Mouse (Mus musculus) neural tube, embryonic 11.5 days (tissue): ENCODE data around the gene Tmem8b. TPM values are rescaled to one million over a fixed set of nuclear protein-coding genes. Genes with fewer than 3 reads are reported as not detected.

Source experiments
- ATAC-seq: fragments of 200-750 bp; cut with Nextera tagmentation; 2 replicates; pipeline ENCODE4 v1.8.0; 2017; ENCODE audit warnings: moderate number of reproducible peaks, mild to moderate bottlenecking, moderate TSS enrichment, moderate library complexity; ENCODE audit not compliant: insufficient read depth, low FRiP score, low TSS enrichment
- DNase-seq: peaks from one replicate; pipeline ENCODE4 v3.0.0-alpha.2; 2015; ENCODE audit warnings: low spot score
- H3K27ac ChIP-seq: fragments of 300-500 bp; sonication (generic); 2 replicates; pipeline ENCODE4 v1.5.1; 2014; ENCODE audit warnings: low read depth, mild to moderate bottlenecking, low read length
- H3K27me3 ChIP-seq: fragments of 300-500 bp; sonication (generic); 2 replicates; pipeline ENCODE4 v1.6.1; 2014; ENCODE audit warnings: mild to moderate bottlenecking, low read length, mixed read lengths; ENCODE audit not compliant: control insufficient read depth, insufficient read depth
- H3K36me3 ChIP-seq: fragments of 300-500 bp; sonication (generic); 2 replicates; pipeline ENCODE4 v1.6.1; 2014; ENCODE audit warnings: mild to moderate bottlenecking, low read length, moderate library complexity, mixed read lengths; ENCODE audit not compliant: control insufficient read depth, insufficient read depth
- H3K4me1 ChIP-seq: fragments of 300-500 bp; sonication (generic); 2 replicates; pipeline ENCODE4 v1.6.1; 2014; ENCODE audit warnings: low read length, mixed read lengths; ENCODE audit not compliant: control insufficient read depth, insufficient read depth
- H3K4me2 ChIP-seq: fragments of 300-500 bp; sonication (generic); 2 replicates; pipeline ENCODE4 v1.6.1; 2014; ENCODE audit warnings: low read depth, mild to moderate bottlenecking, moderate library complexity
- H3K4me3 ChIP-seq: fragments of 300-500 bp; sonication (generic); 2 replicates; pipeline ENCODE4 v1.5.1; 2014; ENCODE audit warnings: low read depth, low read length
- H3K9ac ChIP-seq: fragments of 300-500 bp; sonication (generic); 2 replicates; pipeline ENCODE4 v1.6.1; 2014; ENCODE audit warnings: mild to moderate bottlenecking, low read length
- H3K9me3 ChIP-seq: fragments of 300-500 bp; sonication (generic); 2 replicates; pipeline ENCODE4 v1.6.1; 2016; ENCODE audit warnings: low read length; ENCODE audit not compliant: control insufficient read depth
- whole genome bisulfite sequencing: fragments of 180-500 bp; shearing (Covaris S2); extraction: QIAGEN DNeasy Blood & Tissue Kit; methylation state at CpG from one replicate; pipeline ENCODE4 v1.1.7; 2014; 5-methylcytosine and 5-hydroxymethylcytosine counted together
- polyA plus RNA-seq: library from polyadenylated mRNA; unstranded; fragments of >200 nt; fragmentation: Nextera tagmentation; extraction: Ambion mirVana; gene quantifications from 2 replicates; pipeline ENCODE4 v1.2.1, GENCODE M21; 2014

The Tmem8b gene
- 5.4 and 5.7 TPM in 2 replicates for polyA plus RNA-seq

DNA sequence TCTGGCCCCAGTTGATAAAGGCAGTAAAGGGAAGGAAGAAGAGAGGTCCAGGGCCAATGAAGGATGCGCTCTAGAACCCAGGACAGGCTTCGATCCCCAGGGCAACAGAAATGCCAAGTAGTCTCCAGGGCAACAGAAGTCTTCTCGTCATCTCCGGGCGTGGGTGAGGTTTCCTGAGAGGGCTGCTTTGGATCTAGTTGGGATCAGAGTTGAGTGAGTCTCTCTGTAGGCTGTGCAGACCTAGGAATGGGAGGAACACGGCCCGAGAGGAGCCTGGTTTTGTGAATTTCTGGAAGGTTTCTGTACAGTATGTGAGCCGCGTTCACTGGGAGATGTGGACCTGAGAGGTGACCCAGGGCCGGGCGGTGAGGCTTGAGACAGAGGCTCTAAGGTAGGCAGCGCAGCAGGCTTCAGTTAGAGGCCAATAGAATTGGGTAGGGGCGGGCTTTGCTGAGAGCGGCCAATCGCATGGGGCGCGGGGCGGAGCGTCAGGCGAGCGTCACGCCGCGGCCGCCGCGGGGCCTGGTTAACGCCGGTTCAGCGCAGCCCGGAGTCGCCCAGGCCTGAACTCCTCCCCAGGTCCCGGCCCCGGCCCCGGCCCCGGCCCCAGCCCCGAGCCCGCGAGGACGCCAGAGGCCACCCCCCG lies at the start of gene Tmem8b, which contains the start of gene Fam221b:
Tmem8b (plus strand) TSS at position 190 of the 646 bp plus-strand sequence.
Fam221b (minus strand) TSS at position 364 of the 646 bp plus-strand sequence.
- peak within 1 kb of the TSS; percentile 77 for H3K9ac ChIP-seq
- 0 out of 2 replicates have a peak, but pooled peaks cover 7% of the 10 kb centered on the region for H3K4me1 ChIP-seq
- 0 out of 2 replicates have a peak within 1 kb of the TSS, but pooled peaks have one; percentile 5 for H3K27ac ChIP-seq
- 0 out of 2 replicates have a peak, but pooled peaks cover 7% of the 10 kb centered on the region for H3K27me3 ChIP-seq
- peak within 1 kb of the TSS; percentile 69 for H3K4me3 ChIP-seq
- no peaks in the 10 kb centered on the region for H3K36me3 ChIP-seq
- DNase-seq (peak; percentile 90), ATAC-seq (peak; percentile 91)
- peak within 1 kb of the TSS; percentile 91 for H3K4me2 ChIP-seq
- no peaks in the 10 kb centered on the region for H3K9me3 ChIP-seq
- WGBS: 2% methylated on average over 35 of the region's 41 CpGs

DNA sequence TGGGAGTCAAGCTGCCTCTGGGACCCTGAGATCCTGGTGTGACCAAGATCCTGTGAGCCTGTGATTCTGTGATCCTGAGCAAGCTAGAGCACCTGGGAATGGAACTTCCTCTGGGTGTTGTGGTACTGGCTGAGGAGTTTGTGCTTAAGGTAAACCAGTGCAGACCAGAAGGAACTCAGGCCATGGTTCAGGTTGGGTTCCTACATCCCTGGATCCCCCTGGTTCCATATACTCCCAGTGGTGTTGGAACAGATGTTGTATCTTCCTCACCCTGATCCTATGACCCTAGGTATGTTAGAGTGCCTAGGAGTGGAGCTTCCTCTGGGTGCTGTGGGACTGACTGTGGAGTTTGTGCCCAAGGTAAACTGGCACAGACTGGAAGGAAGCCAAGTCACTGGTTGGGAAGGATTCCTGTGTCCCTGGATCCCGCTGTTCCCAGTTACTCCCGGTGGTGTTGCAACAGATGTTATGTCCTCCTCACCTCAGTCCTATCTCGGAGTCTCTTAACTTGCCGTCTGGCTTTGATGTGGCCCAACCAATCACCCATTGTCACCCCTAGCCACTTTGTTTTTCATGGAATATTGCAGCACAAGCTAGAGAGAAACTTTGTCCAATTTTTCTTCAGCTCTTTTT lies 48.5 kb upstream of the Tmem8b start:
- H3K4me2 ChIP-seq: no peak overlapping the region
- ATAC-seq (no peak), DNase-seq (no peak)
- no peak overlapping the region for H3K9ac ChIP-seq
- 84% methylated on average over 4 of the region's 4 CpGs for WGBS
- H3K36me3 ChIP-seq: no peaks in the 10 kb centered on the region
- H3K4me3 ChIP-seq: no peak overlapping the region
- H3K4me1 ChIP-seq: no peaks in the 10 kb centered on the region
- no peak overlapping the region for H3K27ac ChIP-seq
- no peaks in the 10 kb centered on the region for H3K27me3 ChIP-seq
- no peaks in the 10 kb centered on the region for H3K9me3 ChIP-seq

DNA sequence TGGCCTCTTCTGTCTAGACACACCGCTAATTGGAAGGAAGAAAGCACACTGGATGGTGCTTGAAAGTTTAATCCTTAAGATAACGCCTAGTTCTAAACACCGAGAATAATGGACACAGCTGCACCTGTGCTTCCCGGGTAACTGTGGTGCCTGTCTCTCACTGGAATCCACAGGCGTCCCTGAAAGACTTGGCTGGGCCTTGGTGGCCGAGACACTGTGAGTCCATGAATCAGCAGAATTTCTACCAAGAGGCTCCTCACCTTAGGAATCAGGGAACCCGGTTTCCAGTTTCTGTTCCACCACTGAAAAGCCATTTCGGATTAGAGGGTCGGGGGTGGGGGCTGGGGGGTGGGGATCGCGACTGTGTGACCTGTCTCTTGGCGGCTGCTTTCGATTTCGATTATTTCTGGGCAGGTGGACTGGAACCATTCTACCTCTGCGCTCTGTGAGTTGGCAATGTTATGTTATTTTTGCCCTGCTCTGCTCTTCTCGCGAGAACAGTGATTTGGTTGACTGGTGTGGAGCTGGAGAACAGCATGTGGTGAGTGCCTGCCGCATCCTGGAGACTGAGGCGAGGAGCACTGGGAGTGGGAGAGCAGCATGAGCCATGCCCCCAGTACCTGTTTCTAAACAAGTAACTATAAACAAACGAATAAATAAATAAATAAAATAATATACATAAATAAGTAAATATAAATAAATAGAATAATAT lies 39.5 kb upstream of the Tmem8b start:
- whole genome bisulfite sequencing: 52% methylated on average over 20 of the region's 20 CpGs
- no peak overlapping the region for H3K4me2 ChIP-seq

DNA sequence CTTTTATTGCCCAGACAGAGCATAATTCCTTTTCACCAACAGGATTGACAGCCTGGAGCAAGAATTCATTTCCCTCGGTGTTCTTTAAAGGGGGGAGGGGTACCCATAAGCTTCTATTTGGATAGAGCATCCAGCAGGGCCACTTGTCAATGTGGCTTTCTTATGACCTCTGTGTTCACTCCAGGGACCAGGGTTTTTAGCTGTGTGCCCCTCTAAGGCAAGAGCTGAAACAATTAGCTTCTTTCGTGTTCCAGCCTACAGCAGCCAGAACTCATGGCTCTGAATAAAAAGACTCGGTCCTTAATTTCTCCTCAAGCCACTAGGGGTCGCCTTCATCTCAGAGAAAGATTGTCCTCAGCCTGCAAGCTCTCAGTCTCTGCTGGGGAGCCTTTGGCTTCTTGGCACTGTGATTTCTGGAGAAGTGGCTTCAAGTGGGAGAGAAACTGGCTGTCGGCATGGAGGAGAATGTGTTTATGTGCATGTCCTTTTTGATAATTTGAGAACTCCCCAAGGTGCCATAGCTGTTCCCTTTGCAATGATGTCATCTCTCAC lies 38.7 kb upstream of the Tmem8b start:
- 5% methylated on average over 5 of the region's 5 CpGs for WGBS
- H3K4me2 ChIP-seq: no peak overlapping the region
- ATAC-seq: peak; percentile 39; the same call in 1 of the 2 replicates

More for the DNA sequence above, 39.5 kb upstream of the Tmem8b start:
- 0 out of 2 replicates have a peak, but pooled peaks cover 2% of the 10 kb centered on the region for H3K27me3 ChIP-seq
- H3K27ac ChIP-seq: no peak overlapping the region
- no peaks in the 10 kb centered on the region for H3K36me3 ChIP-seq
- ATAC-seq: no peak
- peak; percentile 25 for DNase-seq
- no peaks in the 10 kb centered on the region for H3K9me3 ChIP-seq
- H3K9ac ChIP-seq: no peak overlapping the region
- H3K4me3 ChIP-seq: no peak overlapping the region
- peaks cover 16% of the 10 kb centered on the region for H3K4me1 ChIP-seq

DNA sequence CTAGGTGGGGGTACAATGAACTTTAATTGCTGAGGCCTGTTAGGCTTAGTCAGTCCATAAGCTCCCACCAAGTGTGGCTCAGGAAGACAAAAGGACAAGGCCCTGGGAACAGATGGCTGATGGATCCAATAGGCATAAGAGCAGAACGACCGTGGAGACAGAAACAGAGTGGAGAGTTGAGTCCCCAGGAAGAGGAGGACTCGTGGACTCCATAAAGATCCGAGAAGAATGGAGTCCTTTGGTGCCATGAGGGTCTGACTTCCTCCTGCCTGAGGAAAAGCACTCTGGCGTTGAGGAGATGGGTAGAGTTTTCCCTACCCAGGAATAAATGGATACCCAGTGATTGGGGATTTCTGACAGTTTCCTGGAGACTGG lies 38.1 kb upstream of the Tmem8b start:
- H3K9ac ChIP-seq: peak overlapping the region; percentile 95
- no peaks in the 10 kb centered on the region for H3K9me3 ChIP-seq
- WGBS: 15% methylated on average over 5 of the region's 5 CpGs
- H3K4me3 ChIP-seq: peak overlapping the region; percentile 63; the same call in 1 of the 2 replicates
- peak overlapping the region; percentile 87 for H3K27ac ChIP-seq
- no peaks in the 10 kb centered on the region for H3K36me3 ChIP-seq
- DNase-seq (peak; percentile 45), ATAC-seq (0 out of 2 replicates have a peak, but pooled peaks have one; percentile 28)
- H3K27me3 ChIP-seq: 0 out of 2 replicates have a peak, but pooled peaks cover 2% of the 10 kb centered on the region
- H3K4me2 ChIP-seq: peak overlapping the region; percentile 90
- peaks cover 16% of the 10 kb centered on the region for H3K4me1 ChIP-seq

More for the DNA sequence above, 38.7 kb upstream of the Tmem8b start:
- H3K36me3 ChIP-seq: no peaks in the 10 kb centered on the region
- peak overlapping the region; percentile 87 for H3K27ac ChIP-seq
- no peaks in the 10 kb centered on the region for H3K9me3 ChIP-seq
- no peak overlapping the region for H3K9ac ChIP-seq
- no peak overlapping the region for H3K4me3 ChIP-seq
- peaks cover 16% of the 10 kb centered on the region for H3K4me1 ChIP-seq
- H3K27me3 ChIP-seq: 0 out of 2 replicates have a peak, but pooled peaks cover 2% of the 10 kb centered on the region
- peak; percentile 82 for DNase-seq

DNA sequence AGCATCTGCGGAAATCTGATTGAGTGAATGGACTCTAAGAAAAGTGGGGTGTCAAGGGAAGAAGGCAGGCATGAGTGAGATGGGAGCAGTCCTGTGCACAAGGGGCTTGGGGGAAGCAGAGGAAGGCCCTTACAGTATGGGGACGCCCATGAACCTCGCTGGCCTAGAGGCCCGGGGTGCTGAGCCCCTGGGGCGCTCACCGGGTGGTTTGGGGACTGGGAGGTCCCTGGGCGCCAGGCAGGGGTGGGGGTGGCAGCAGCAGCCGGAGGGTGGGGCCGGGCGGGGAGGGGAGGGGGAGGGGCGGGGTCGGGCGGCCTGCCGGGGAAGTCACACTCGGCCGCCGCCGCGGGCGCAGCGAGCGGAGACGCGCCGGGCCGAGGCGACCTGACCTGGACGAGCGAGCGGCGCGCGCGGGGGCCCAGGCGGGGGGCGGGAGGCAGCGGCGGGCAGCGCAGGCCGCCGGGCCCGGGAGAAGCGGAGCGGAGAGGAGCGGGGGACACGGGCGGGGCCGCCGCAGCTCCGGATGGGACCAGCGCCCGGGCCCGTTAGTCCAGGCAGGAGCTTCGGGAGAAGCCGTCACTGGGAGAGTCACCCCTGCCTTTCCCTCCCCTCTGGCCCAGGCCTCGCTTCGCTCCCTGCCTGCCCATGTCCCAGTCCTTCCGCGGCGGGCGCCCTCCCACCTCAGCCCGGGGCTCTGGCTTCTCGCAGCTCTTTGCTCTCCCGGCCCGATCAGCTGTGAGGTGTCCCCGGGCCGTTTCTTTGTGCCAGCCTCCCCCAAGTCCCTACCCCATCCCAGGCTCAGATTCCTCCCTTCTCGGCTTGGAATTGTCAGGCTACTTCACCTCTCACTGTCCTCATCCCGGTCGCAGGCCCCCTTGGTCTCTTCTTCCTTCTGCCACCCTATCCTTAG lies 37.5 kb upstream of the Tmem8b start, which contains the start of gene Npr2:
Npr2 (plus strand) TSS at position 890 of the 910 bp plus-strand sequence.
- Histone ChIP-seq H3K9ac (peak within 1 kb of the TSS; percentile 95), H3K27ac (peak within 1 kb of the TSS; percentile 87), H3K27me3 (0 out of 2 replicates have a peak, but pooled peaks cover 2% of the 10 kb centered on the region), H3K4me1 (peaks cover 16% of the 10 kb centered on the region), H3K4me3 (peak within 1 kb of the TSS; percentile 63), H3K9me3 (no peaks in the 10 kb centered on the region), H3K4me2 (peak within 1 kb of the TSS; percentile 90), H3K36me3 (no peaks in the 10 kb centered on the region)
- ATAC-seq (peak; percentile 49), DNase-seq (peak; percentile 59)
- WGBS: under 1% methylated on average over 41 of the region's 70 CpGs

DNA sequence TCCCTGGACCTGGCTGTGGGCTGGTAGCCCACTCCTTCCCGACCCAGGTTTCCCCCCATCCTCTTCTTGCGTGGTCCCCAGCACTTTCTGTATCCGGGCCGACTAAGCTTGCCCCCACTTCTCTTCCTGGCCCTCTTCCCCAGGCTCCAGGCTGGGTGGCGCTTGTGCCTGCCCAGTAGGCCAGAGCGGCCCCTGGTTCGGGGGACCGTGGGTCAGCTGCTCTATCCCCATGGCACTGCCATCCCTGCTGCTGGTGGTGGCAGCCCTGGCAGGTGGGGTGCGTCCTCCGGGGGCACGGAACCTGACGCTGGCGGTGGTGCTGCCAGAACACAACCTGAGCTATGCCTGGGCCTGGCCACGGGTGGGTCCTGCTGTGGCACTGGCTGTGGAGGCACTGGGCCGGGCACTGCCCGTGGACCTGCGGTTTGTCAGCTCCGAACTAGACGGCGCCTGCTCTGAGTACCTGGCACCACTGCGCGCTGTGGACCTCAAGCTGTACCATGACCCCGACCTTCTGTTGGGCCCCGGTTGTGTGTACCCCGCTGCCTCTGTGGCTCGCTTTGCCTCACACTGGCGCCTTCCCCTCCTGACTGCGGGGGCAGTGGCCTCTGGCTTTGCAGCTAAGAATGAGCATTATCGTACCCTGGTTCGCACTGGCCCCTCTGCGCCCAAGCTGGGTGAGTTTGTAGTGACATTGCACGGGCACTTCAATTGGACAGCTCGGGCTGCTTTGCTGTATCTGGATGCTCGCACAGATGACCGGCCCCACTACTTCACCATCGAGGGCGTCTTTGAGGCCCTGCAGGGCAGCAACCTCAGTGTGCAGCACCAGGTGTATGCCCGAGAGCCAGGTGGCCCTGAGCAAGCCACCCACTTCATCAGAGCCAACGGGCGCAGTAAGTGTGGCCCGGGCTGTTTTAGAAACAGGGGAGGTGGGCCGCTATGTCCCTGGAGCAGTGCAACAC lies 36.5 kb upstream of the Tmem8b start:
- Histone ChIP-seq H3K9me3 (no peaks in the 10 kb centered on the region), H3K4me3 (peak overlapping the region; percentile 63), H3K36me3 (no peaks in the 10 kb centered on the region), H3K9ac (peak overlapping the region; percentile 95), H3K27me3 (0 out of 2 replicates have a peak, but pooled peaks cover 2% of the 10 kb centered on the region), H3K4me2 (peak overlapping the region; percentile 90), H3K4me1 (peaks cover 16% of the 10 kb centered on the region), H3K27ac (peak overlapping the region; percentile 87)
- ATAC-seq (0 out of 2 replicates have a peak, but pooled peaks have one; percentile 11), DNase-seq (no peak)
- 39% methylated on average over 42 of the region's 42 CpGs for WGBS
